Comparison of ENCODE assay signal across 8 mouse cellular contexts in the genomic region with DNA sequence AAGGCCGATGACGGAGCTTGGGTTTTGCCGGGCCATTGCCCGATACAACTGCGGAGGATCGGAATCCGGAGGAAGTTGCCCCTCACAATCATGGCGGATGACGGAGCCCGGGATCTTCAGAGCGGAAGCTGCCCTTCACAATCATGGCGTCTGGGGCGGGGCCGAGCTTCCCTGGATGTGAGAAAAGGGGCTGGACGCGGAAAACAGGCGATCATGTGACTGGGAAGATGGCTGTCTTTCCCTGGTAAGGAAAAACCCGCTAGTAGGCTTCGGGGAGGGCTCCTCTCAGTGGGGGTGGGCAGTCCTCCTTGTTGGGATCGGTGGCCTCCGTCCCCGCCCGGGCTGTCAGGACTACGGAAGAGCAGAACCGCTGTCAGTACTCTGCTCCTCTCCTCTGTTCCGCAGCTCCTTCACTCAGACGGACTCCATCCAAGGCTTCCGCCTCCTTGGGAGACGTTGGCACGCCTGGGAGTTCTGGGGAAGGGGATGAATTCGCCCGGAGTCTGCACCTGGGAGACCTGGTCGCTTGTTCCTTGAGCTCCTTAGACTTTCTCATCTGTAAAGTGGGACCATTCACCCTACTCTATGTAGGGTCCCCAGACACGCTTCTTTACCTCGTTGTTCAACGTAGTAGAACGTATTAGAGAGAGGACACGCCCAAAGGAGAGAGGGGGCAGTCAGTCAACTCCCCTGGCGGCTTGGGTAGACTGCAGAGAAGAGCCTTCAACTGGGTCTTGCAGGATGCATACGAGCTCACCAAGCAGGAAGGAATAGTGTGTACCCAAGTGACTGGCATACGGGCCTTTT. TPM values are rescaled to one million over a fixed set of nuclear protein-coding genes. Genes with fewer than 3 reads are reported as not detected.
DNase-seq lines count a peak whose midpoint lies in the region; ATAC-seq lines count a peak whose summit lies in the region.

No protein-coding gene starts in this region.

- 4% methylated on average over 41 of the region's 41 CpGs for WGBS in forebrain, embryonic 14.5 days
- WGBS in neural tube, embryonic 15.5 days, result 3% methylated on average over 41 of the region's 41 CpGs

- no peaks in the 10 kb centered on the region for H3K9me3 ChIP-seq in forebrain, embryonic 14.5 days (replicated peaks; ENCODE audit: control insufficient read depth, low read length)
- H3K9me3 ChIP-seq in neural tube, embryonic 15.5 days (replicated peaks), result no peaks in the 10 kb centered on the region

- H3K36me3 ChIP-seq in forebrain, embryonic 14.5 days (ENCODE audit: control insufficient read depth, insufficient read depth, low read length), result peaks cover 20% of the 10 kb centered on the region
- H3K36me3 ChIP-seq in neural tube, embryonic 15.5 days, result peaks cover 18% of the 10 kb centered on the region

- peak; percentile 97 for ATAC-seq in forebrain, embryonic 14.5 days
- ATAC-seq in neural tube, embryonic 15.5 days (ENCODE audit: low FRiP score), result peak; percentile 97

- peak overlapping the region; percentile 73 for H3K27ac ChIP-seq in forebrain, embryonic 14.5 days (ENCODE audit: low read depth, low read length)
- H3K27ac ChIP-seq in neural tube, embryonic 15.5 days (replicated peaks), result peak overlapping the region; percentile 90

- peaks cover 6% of the 10 kb centered on the region for H3K4me1 ChIP-seq in forebrain, embryonic 14.5 days (ENCODE audit: control insufficient read depth, insufficient read depth, low read length)
- peaks cover 22% of the 10 kb centered on the region for H3K4me1 ChIP-seq in neural tube, embryonic 15.5 days

- H3K9ac ChIP-seq in forebrain, embryonic 14.5 days (ENCODE audit: low read length), result peak overlapping the region; percentile 71
- peak overlapping the region; percentile 75 for H3K9ac ChIP-seq in neural tube, embryonic 15.5 days (replicated peaks)

- H3K4me2 ChIP-seq in forebrain, embryonic 14.5 days (ENCODE audit: low read length), result peak overlapping the region; percentile 79
- H3K4me2 ChIP-seq in neural tube, embryonic 15.5 days, result peak overlapping the region; percentile 74

- H3K27me3 ChIP-seq in forebrain, embryonic 14.5 days (replicated peaks; ENCODE audit: control insufficient read depth, insufficient read depth, low read length), result no peaks in the 10 kb centered on the region
- no peaks in the 10 kb centered on the region for H3K27me3 ChIP-seq in neural tube, embryonic 15.5 days (replicated peaks)

- peak; percentile 94 for DNase-seq in ES-CJ7 (ENCODE audit: low read depth, low spot score)
- peak; percentile 93 for DNase-seq in cerebellum, adult 11 months
- peak; percentile 99 for DNase-seq in forebrain, embryonic 14.5 days (ENCODE audit: low spot score)
- peak; percentile 96 to 98 for DNase-seq in heart, postnatal 14 days
- peak; percentile 97 for DNase-seq in layer of hippocampus, adult 11-12 months (ENCODE audit: low spot score)
- DNase-seq in lung, adult 18-20 months, result peak; percentile 96 to 97
- DNase-seq in testis, postnatal 14 days (ENCODE audit: low spot score), result peak; percentile 93

- intact Hi-C loops in heart, postnatal 14 days (cut with DNase I), result loop anchor here (1.0 kb wide), 1 partner anchor 255 kb away; the partner anchor contains the start of gene Gprc5b

- H3K4me3 ChIP-seq in forebrain, embryonic 14.5 days (ENCODE audit: low read depth, low read length), result peak overlapping the region; percentile 62
- peak overlapping the region; percentile 70 for H3K4me3 ChIP-seq in neural tube, embryonic 15.5 days (replicated peaks)

RNA-seq across cellular contexts. Expression of gene Vps35l, which starts 0.7 kb away (rescaled TPM):
- 91.0 and 95.1 TPM in 2 replicates for polyA plus RNA-seq in forebrain, embryonic 14.5 days (2014; fragmentation: Nextera tagmentation; extraction: Ambion mirVana)
- total RNA-seq in heart, postnatal 14 days (2021), result 10 to 100 TPM; 28.2 TPM
- 83.2 and 91.9 TPM in 2 replicates for polyA plus RNA-seq in neural tube, embryonic 15.5 days (2015; fragmentation: Nextera tagmentation; extraction: Ambion mirVana)

RNA-seq across cellular contexts. Expression of gene Ccp110, which starts 28.4 kb away (rescaled TPM):
- polyA plus RNA-seq in forebrain, embryonic 14.5 days (2014; fragmentation: Nextera tagmentation; extraction: Ambion mirVana), result 14.8 and 17.5 TPM in 2 replicates
- total RNA-seq in heart, postnatal 14 days (2021), result 1 to 10 TPM; 3.2 to 3.4 TPM
- 24.4 and 29.3 TPM in 2 replicates for polyA plus RNA-seq in neural tube, embryonic 15.5 days (2015; fragmentation: Nextera tagmentation; extraction: Ambion mirVana)

RNA-seq across cellular contexts. Expression of gene Gde1, which starts 35.2 kb away (rescaled TPM):
- 194 and 198 TPM in 2 replicates for polyA plus RNA-seq in forebrain, embryonic 14.5 days (2014; fragmentation: Nextera tagmentation; extraction: Ambion mirVana)
- total RNA-seq in heart, postnatal 14 days (2021), result 10 to 100 TPM; 25.9 to 28.2 TPM
- 210 and 240 TPM in 2 replicates for polyA plus RNA-seq in neural tube, embryonic 15.5 days (2015; fragmentation: Nextera tagmentation; extraction: Ambion mirVana)

Comparison
In these comparisons a context has a peak if more than half of its experiments do, and no peak if none do; other contexts are left out.
1. Peak in every context shown above with its lines: DNase-seq, ATAC-seq, H3K4me3 ChIP-seq and H3K27ac ChIP-seq.